In the genomic region with DNA sequence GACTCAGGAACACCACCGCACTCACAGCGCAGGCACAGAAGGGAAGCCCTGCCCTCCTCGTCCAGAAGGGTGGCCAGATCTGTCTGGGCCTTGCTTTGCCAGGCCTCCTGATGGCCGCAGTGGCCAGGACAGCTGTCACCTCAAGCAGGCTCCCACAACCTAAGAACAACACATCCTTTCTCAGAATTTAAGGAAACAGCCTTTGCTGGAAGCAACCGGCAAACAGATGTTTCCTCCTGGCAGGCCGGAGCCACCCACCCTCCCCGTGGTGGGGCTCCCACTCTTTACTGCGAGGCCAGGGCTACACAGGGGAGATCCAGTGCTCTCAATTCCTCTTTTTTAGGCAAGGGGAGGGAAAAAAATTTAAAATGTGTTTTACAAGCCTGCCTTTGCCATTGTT, we compare ENCODE assay signal across 9 mouse cellular contexts. TPM values are rescaled to one million over a fixed set of nuclear protein-coding genes. Genes with fewer than 3 reads are reported as not detected.
DNase-seq lines count a peak whose midpoint lies in the region; ATAC-seq and TF ChIP-seq lines count a peak whose summit lies in the region.
"Had no signal": no experiment of that assay in that cellular context is flagged by ENCODE, and none has a peak within 500 bp of the region (broad histone marks: within the 10 kb centered on the region; RNA-seq: fewer than 3 reads in every experiment).

No protein-coding gene starts in this region.

- H3K9ac ChIP-seq in forebrain, embryonic 13.5 days: no peak overlapping the region
- H3K9ac ChIP-seq in limb, embryonic 11.5 days (ENCODE audit: low read length): no peak overlapping the region
- peak overlapping the region; percentile 36; the same call in 1 of the 2 replicates for H3K9ac ChIP-seq in midbrain, postnatal 0 days (replicated peaks; ENCODE audit: low read length, poor library complexity, severe bottlenecking)

- no peak for DNase-seq in left cerebral cortex, adult 2 months (ENCODE audit: extremely low spot score in 1 of 2, low spot score in 2 of 2)
- no peak for DNase-seq in left cerebral cortex, adult 11 months (ENCODE audit: low spot score)
- DNase-seq in brain, embryonic 14.5 days (ENCODE audit: low read depth): peak; percentile 75
- DNase-seq in heart, postnatal 36 days: peak; percentile 74 to 75
- DNase-seq in limb, embryonic 11.5 days (ENCODE audit: low spot score): peak; percentile 75
- DNase-seq in midbrain, postnatal 0 days (ENCODE audit: low spot score): peak; percentile 54

- TF ChIP-seq POLR2A in brain, embryonic 14.5 days (IDR thresholded peaks at IDR 0.05; ENCODE audit: borderline replicate concordance, extremely low read depth, insufficient read depth, insufficient read length, poor library complexity, severe bottlenecking): no peak

- H3K27me3 ChIP-seq in forebrain, embryonic 13.5 days: peaks cover 20% of the 10 kb centered on the region; the same call in 1 of the 2 replicates
- H3K27me3 ChIP-seq in limb, embryonic 11.5 days (ENCODE audit: control insufficient read depth, insufficient read depth, low read length): no peaks in the 10 kb centered on the region
- no peaks in the 10 kb centered on the region for H3K27me3 ChIP-seq in midbrain, postnatal 0 days (ENCODE audit: insufficient read depth, low read length)

- peak; percentile 57 for ATAC-seq in forebrain, embryonic 13.5 days
- ATAC-seq in limb, embryonic 11.5 days (ENCODE audit: insufficient number of reproducible peaks, low FRiP score, low TSS enrichment, low read depth): peak; percentile 53; the same call in 1 of the 2 replicates
- peak; percentile 39; the same call in 1 of the 2 replicates for ATAC-seq in midbrain, postnatal 0 days (ENCODE audit: low FRiP score)
- no peak for ATAC-seq in activated CD4-positive, CD25-positive, alpha-beta regulatory T cell, adult 4 months

- no peaks in the 10 kb centered on the region; the same call in 1 of the 2 replicates for H3K9me3 ChIP-seq in forebrain, embryonic 13.5 days (replicated peaks)
- no peaks in the 10 kb centered on the region for H3K9me3 ChIP-seq in limb, embryonic 11.5 days (ENCODE audit: control insufficient read depth, low read length)
- H3K9me3 ChIP-seq in midbrain, postnatal 0 days (ENCODE audit: low read length): no peaks in the 10 kb centered on the region

- peak overlapping the region; percentile 53 for H3K27ac ChIP-seq in left cerebral cortex, adult 2 months
- H3K27ac ChIP-seq in forebrain, embryonic 13.5 days: peak overlapping the region; percentile 79
- peak overlapping the region; percentile 60 for H3K27ac ChIP-seq in limb, embryonic 11.5 days (replicated peaks; ENCODE audit: low read depth, low read length)
- peak overlapping the region; percentile 55; the same call in 1 of the 2 replicates for H3K27ac ChIP-seq in midbrain, postnatal 0 days (ENCODE audit: low read depth, low read length)
- H3K27ac ChIP-seq: macrophage had no signal

- 40% methylated on average over 8 of the region's 8 CpGs for WGBS in forebrain, embryonic 13.5 days
- 20% methylated on average over 8 of the region's 8 CpGs for WGBS in limb, embryonic 11.5 days
- WGBS in midbrain, postnatal 0 days: 53% methylated on average over 8 of the region's 8 CpGs

- no peak; the same call in 1 of the 2 replicates for TF ChIP-seq CTCF in left cerebral cortex, adult 2 months (IDR thresholded peaks at IDR 0.05)
- TF ChIP-seq CTCF in brain, embryonic 14.5 days (IDR thresholded peaks at IDR 0.05; ENCODE audit: borderline replicate concordance, extremely low read depth, insufficient read depth, insufficient read length): no peak
- TF ChIP-seq CTCF in midbrain, postnatal 0 days (IDR thresholded peaks at IDR 0.05): no peak

- H3K4me1 ChIP-seq in forebrain, embryonic 13.5 days: peaks cover 80% of the 10 kb centered on the region
- H3K4me1 ChIP-seq in limb, embryonic 11.5 days (ENCODE audit: control insufficient read depth, insufficient read depth, low read length): peaks cover 69% of the 10 kb centered on the region
- peaks cover 14% of the 10 kb centered on the region for H3K4me1 ChIP-seq in midbrain, postnatal 0 days (ENCODE audit: insufficient read depth, low read length)

- intact Hi-C loops in left cerebral cortex, adult 2 months (cut with DNase I): loop anchor here (5.0 kb wide), 1 partner anchor 203 kb away; a partner anchor contains a TSS
- intact Hi-C loops in heart, postnatal 36 days (cut with DNase I): no loop called here

- H3K4me3 ChIP-seq in left cerebral cortex, adult 2 months: no peak overlapping the region
- no peak overlapping the region for H3K4me3 ChIP-seq in forebrain, embryonic 13.5 days
- H3K4me3 ChIP-seq in limb, embryonic 11.5 days (ENCODE audit: low read depth, low read length): no peak overlapping the region
- H3K4me3 ChIP-seq in midbrain, postnatal 0 days (ENCODE audit: low read depth, low read length): no peak overlapping the region

- peak overlapping the region; percentile 33; the same call in 1 of the 2 replicates for H3K4me2 ChIP-seq in forebrain, embryonic 13.5 days
- peak overlapping the region; percentile 1; the same call in 1 of the 2 replicates for H3K4me2 ChIP-seq in limb, embryonic 11.5 days (ENCODE audit: low read depth, severe bottlenecking)
- no peak overlapping the region for H3K4me2 ChIP-seq in midbrain, postnatal 0 days (ENCODE audit: low read depth, low read length, poor library complexity, severe bottlenecking)

- no peaks in the 10 kb centered on the region for H3K36me3 ChIP-seq in forebrain, embryonic 13.5 days (ENCODE audit: poor library complexity, severe bottlenecking)
- no peaks in the 10 kb centered on the region for H3K36me3 ChIP-seq in limb, embryonic 11.5 days (ENCODE audit: control insufficient read depth, insufficient read depth, low read length)
- no peaks in the 10 kb centered on the region; the same call in 1 of the 2 replicates for H3K36me3 ChIP-seq in midbrain, postnatal 0 days (ENCODE audit: insufficient read depth, low read length)

RNA-seq across cellular contexts. Expression of a gene that starts 33.7 kb away (rescaled TPM):
- 10 to 100 TPM; 32.8 to 48.8 TPM for total RNA-seq in left cerebral cortex, adult 2 months (2021)
- 9.5 and 30.2 TPM in 2 replicates for polyA plus RNA-seq in brain, embryonic 14.5 days (2012; rRNA removed)
- polyA plus RNA-seq in forebrain, embryonic 13.5 days (2015; fragmentation: Nextera tagmentation; extraction: Ambion mirVana): 12.4 and 13.9 TPM in 2 replicates
- 10 to 100 TPM; 19.7 to 23.0 TPM for total RNA-seq in heart, postnatal 36 days (2021)
- 3.3 and 4.5 TPM in 2 replicates for polyA plus RNA-seq in limb, embryonic 11.5 days (2014; fragmentation: Nextera tagmentation; extraction: Ambion mirVana)
- total RNA-seq in midbrain, postnatal 0 days (2014; rRNA removed): 11.1 and 11.8 TPM in 2 replicates
- 13.3 and 15.9 TPM in 2 replicates for polyA plus RNA-seq in midbrain, postnatal 0 days (2015; fragmentation: Nextera tagmentation; extraction: Ambion mirVana)
- polyA plus RNA-seq in activated CD4-positive, CD25-positive, alpha-beta regulatory T cell, adult 4 months (2017; shearing (Covaris generic)): under 1 TPM; 0.08 to 0.28 TPM

RNA-seq across cellular contexts. Expression of a gene that starts 42.7 kb away (rescaled TPM):
- total RNA-seq in left cerebral cortex, adult 2 months (2021): not detected
- polyA plus RNA-seq in brain, embryonic 14.5 days (2012; rRNA removed): 0.07 TPM in 1 of 2 replicates, not detected in the other
- not detected in 2 replicates for polyA plus RNA-seq in forebrain, embryonic 13.5 days (2015; fragmentation: Nextera tagmentation; extraction: Ambion mirVana)
- total RNA-seq in heart, postnatal 36 days (2021): not detected
- polyA plus RNA-seq in limb, embryonic 11.5 days (2014; fragmentation: Nextera tagmentation; extraction: Ambion mirVana): not detected in 2 replicates
- total RNA-seq in midbrain, postnatal 0 days (2014; rRNA removed): not detected in 2 replicates
- not detected in 2 replicates for polyA plus RNA-seq in midbrain, postnatal 0 days (2015; fragmentation: Nextera tagmentation; extraction: Ambion mirVana)
- not detected for polyA plus RNA-seq in activated CD4-positive, CD25-positive, alpha-beta regulatory T cell, adult 4 months (2017; shearing (Covaris generic))
- polyA plus RNA-seq: macrophage had no signal

RNA-seq across cellular contexts. Expression of a gene that starts 53.8 kb away (rescaled TPM):
- 10 to 100 TPM; 69.8 to 80.3 TPM for total RNA-seq in left cerebral cortex, adult 2 months (2021)
- polyA plus RNA-seq in brain, embryonic 14.5 days (2012; rRNA removed): 132 and 142 TPM in 2 replicates
- 69.3 and 79.6 TPM in 2 replicates for polyA plus RNA-seq in forebrain, embryonic 13.5 days (2015; fragmentation: Nextera tagmentation; extraction: Ambion mirVana)
- total RNA-seq in heart, postnatal 36 days (2021): 10 to 100 TPM; 65.8 to 67.9 TPM
- 45.0 and 45.4 TPM in 2 replicates for polyA plus RNA-seq in limb, embryonic 11.5 days (2014; fragmentation: Nextera tagmentation; extraction: Ambion mirVana)
- 14.1 and 23.2 TPM in 2 replicates for total RNA-seq in midbrain, postnatal 0 days (2014; rRNA removed)
- polyA plus RNA-seq in midbrain, postnatal 0 days (2015; fragmentation: Nextera tagmentation; extraction: Ambion mirVana): 135 and 138 TPM in 2 replicates
- polyA plus RNA-seq in activated CD4-positive, CD25-positive, alpha-beta regulatory T cell, adult 4 months (2017; shearing (Covaris generic)): 10 to 100 TPM; 46.3 to 78.4 TPM

RNA-seq across cellular contexts. Expression of a gene that starts 54.0 kb away (rescaled TPM):
- 1 to 10 TPM; 8.1 to 8.3 TPM for total RNA-seq in left cerebral cortex, adult 2 months (2021)
- polyA plus RNA-seq in brain, embryonic 14.5 days (2012; rRNA removed): 5.9 and 8.2 TPM in 2 replicates
- polyA plus RNA-seq in forebrain, embryonic 13.5 days (2015; fragmentation: Nextera tagmentation; extraction: Ambion mirVana): 3.0 and 3.2 TPM in 2 replicates
- 1 to 10 TPM; 3.1 to 3.5 TPM for total RNA-seq in heart, postnatal 36 days (2021)
- polyA plus RNA-seq in limb, embryonic 11.5 days (2014; fragmentation: Nextera tagmentation; extraction: Ambion mirVana): 5.2 and 5.5 TPM in 2 replicates
- total RNA-seq in midbrain, postnatal 0 days (2014; rRNA removed): 12.1 and 14.6 TPM in 2 replicates
- polyA plus RNA-seq in midbrain, postnatal 0 days (2015; fragmentation: Nextera tagmentation; extraction: Ambion mirVana): 10.9 and 12.7 TPM in 2 replicates
- polyA plus RNA-seq in activated CD4-positive, CD25-positive, alpha-beta regulatory T cell, adult 4 months (2017; shearing (Covaris generic)): 10 to 100 TPM in 1 of 2 experiments, 1 to 10 TPM in 1; 9.8 to 10.5 TPM

Comparison
In these comparisons a context has a peak if more than half of its experiments do, and no peak if none do; other contexts are left out.
1. DNase-seq: peak in brain, embryonic 14.5 days (single experiment), heart, postnatal 36 days (2 of 2), limb, embryonic 11.5 days (single experiment) and midbrain, postnatal 0 days (single experiment); none in left cerebral cortex, adult 2 months (0 of 2) and left cerebral cortex, adult 11 months (single experiment).
2. Peak in every context shown above with its lines, with median percentiles within 50 percentile points of each other: H3K27ac ChIP-seq.